Mouse (Mus musculus): ENCODE measurements at regions not wholly inside any gene's neighbourhood (a gene's known extent, or its start where the extent isn't known, plus 50 kb on each side); places are given as distances from the start of the nearest gene placed in this dataset.

DNA sequence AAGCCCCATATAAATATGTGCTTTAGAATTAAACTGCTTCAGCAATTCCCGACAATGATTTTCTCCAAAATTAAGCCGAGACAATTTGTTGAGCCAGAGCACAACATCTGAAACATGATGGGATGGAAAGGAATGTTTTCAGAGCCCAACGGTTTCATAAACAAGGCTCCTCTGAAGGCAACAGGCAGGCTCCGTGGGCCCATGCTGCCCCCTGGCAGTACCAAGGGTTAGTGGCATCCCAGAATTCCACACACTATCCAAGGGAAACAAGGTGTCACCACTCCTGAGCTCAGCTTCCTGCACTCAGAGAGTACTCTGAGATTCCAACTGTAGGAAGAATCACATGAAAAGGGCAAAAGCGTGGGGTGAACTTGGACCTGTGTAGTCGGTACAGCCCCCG, 57.5 kb upstream of the Ptprt start:
- Histone ChIP-seq H3K27ac (replicated peaks) (no peak overlapping the region), H3K9ac (ENCODE audit: low read length) (no peak overlapping the region), H3K27me3 (ENCODE audit: control insufficient read depth, insufficient read depth, low read length) (no peaks in the 10 kb centered on the region), H3K4me3 (ENCODE audit: low read depth, low read length) (no peak overlapping the region), H3K4me1 (replicated peaks; ENCODE audit: control insufficient read depth, insufficient read depth) (no peaks in the 10 kb centered on the region), H3K36me3 (ENCODE audit: control insufficient read depth, insufficient read depth, low read length) (no peaks in the 10 kb centered on the region), H3K9me3 (ENCODE audit: control insufficient read depth, low read length) (no peaks in the 10 kb centered on the region), H3K4me2 (replicated peaks; ENCODE audit: low read depth) (no peak overlapping the region)
- no peak for ATAC-seq (ENCODE audit: low FRiP score, low TSS enrichment)
- 59% methylated on average over 7 of the region's 7 CpGs for WGBS
- DNase-seq (ENCODE audit: low spot score): no peak
- TF ChIP-seq CTCF (IDR thresholded peaks at IDR 0.05; ENCODE audit: low read depth) (peak; percentile 62), EP300 (optimal IDR thresholded peaks at IDR 0.05) (no peak)

DNA sequence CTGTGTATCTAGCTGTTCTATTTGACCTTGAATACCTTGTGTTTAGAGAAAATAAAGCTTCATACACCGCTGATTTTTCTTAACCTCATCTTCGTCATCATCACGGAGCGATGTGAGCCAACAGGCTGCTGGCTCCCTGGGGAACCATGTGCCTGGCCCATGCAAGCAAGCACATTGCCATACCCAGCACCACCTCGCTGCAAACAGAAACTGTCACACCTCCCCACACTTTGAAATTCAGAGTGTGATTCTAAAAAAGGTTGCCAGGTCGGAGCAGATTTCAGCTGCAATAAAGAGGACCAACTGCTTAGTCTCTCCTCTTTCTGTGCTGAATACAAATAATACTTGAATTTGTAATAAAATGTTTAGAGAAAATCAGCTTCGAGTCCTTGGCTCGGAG, 54.0 kb upstream of the Ptprt start:
- Histone ChIP-seq H3K4me1 (replicated peaks; ENCODE audit: control insufficient read depth, insufficient read depth) (no peaks in the 10 kb centered on the region), H3K9ac (ENCODE audit: low read length) (no peak overlapping the region), H3K27ac (replicated peaks) (no peak overlapping the region), H3K9me3 (ENCODE audit: control insufficient read depth, low read length) (no peaks in the 10 kb centered on the region), H3K27me3 (ENCODE audit: control insufficient read depth, insufficient read depth, low read length) (no peaks in the 10 kb centered on the region), H3K36me3 (ENCODE audit: control insufficient read depth, insufficient read depth, low read length) (no peaks in the 10 kb centered on the region), H3K4me2 (replicated peaks; ENCODE audit: low read depth) (no peak overlapping the region), H3K4me3 (ENCODE audit: low read depth, low read length) (no peak overlapping the region)
- TF ChIP-seq EP300 (optimal IDR thresholded peaks at IDR 0.05) (no peak), CTCF (IDR thresholded peaks at IDR 0.05; ENCODE audit: low read depth) (no peak)
- ATAC-seq (ENCODE audit: low FRiP score, low TSS enrichment): no peak
- no peak for DNase-seq (ENCODE audit: low spot score)
- 78% methylated on average over 8 of the region's 8 CpGs for WGBS

DNA sequence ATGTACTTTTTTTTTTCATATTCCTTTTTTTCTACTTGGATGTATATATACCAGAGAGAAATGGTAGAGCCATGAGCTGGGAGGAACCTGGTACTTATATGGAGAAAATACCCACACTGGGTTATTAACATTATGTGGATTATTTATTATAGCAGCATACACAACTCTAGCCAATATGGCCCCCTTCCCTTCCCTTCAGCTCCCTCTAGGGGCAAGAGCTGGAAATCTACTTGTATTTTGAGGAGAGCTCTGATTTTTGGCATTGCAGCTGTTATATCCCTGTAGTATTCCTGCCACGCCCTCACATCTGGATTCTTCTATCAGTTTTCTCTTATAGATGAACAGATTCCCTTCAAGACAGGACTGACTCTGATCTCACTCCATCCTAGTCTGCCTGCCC, 52.0 kb upstream of the Ptprt start:
- DNase-seq (ENCODE audit: low spot score): no peak
- Histone ChIP-seq H3K4me1 (replicated peaks; ENCODE audit: control insufficient read depth, insufficient read depth) (no peaks in the 10 kb centered on the region), H3K4me3 (ENCODE audit: low read depth, low read length) (no peak overlapping the region), H3K9ac (ENCODE audit: low read length) (no peak overlapping the region), H3K27me3 (ENCODE audit: control insufficient read depth, insufficient read depth, low read length) (no peaks in the 10 kb centered on the region), H3K4me2 (replicated peaks; ENCODE audit: low read depth) (no peak overlapping the region), H3K9me3 (ENCODE audit: control insufficient read depth, low read length) (no peaks in the 10 kb centered on the region), H3K36me3 (ENCODE audit: control insufficient read depth, insufficient read depth, low read length) (no peaks in the 10 kb centered on the region), H3K27ac (replicated peaks) (no peak overlapping the region)
- TF ChIP-seq EP300 (optimal IDR thresholded peaks at IDR 0.05): no peak
- peak; percentile 56 for TF ChIP-seq CTCF (IDR thresholded peaks at IDR 0.05; ENCODE audit: low read depth)
- 57% methylated on average over 1 of the region's 1 CpGs for WGBS
- ATAC-seq (ENCODE audit: low FRiP score, low TSS enrichment): no peak

DNA sequence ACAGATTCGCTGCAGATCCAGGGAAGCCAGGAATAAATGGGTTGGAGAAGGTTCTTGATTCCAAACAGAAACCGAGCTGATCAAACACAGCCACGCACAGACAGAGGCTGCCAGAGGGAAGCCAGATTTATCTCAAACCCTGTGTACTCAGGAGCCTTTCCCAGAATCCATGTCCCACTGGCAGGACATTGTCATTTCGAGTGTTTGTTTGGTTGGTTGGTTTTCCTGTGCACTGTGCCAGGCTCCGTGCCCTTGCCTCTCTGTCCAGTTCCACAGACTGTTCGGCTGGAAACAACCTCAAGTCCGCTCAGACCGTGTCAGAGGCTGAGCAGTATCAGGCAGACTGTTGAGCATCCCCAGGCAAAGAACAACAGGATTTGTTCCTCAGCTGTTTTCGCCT, 51.4 kb upstream of the Ptprt start:
- no peak for TF ChIP-seq CTCF (IDR thresholded peaks at IDR 0.05; ENCODE audit: low read depth)
- TF ChIP-seq EP300 (optimal IDR thresholded peaks at IDR 0.05): no peak
- ATAC-seq (ENCODE audit: low FRiP score, low TSS enrichment) (no peak), DNase-seq (ENCODE audit: low spot score) (no peak)
- H3K9ac ChIP-seq (ENCODE audit: low read length): no peak overlapping the region
- H3K4me1 ChIP-seq (replicated peaks; ENCODE audit: control insufficient read depth, insufficient read depth): no peaks in the 10 kb centered on the region
- 74% methylated on average over 9 of the region's 9 CpGs for WGBS
- H3K36me3 ChIP-seq (ENCODE audit: control insufficient read depth, insufficient read depth, low read length): no peaks in the 10 kb centered on the region
- no peaks in the 10 kb centered on the region for H3K27me3 ChIP-seq (ENCODE audit: control insufficient read depth, insufficient read depth, low read length)
- H3K4me2 ChIP-seq (replicated peaks; ENCODE audit: low read depth): no peak overlapping the region
- no peak overlapping the region for H3K4me3 ChIP-seq (ENCODE audit: low read depth, low read length)
- no peak overlapping the region for H3K27ac ChIP-seq (replicated peaks)
- H3K9me3 ChIP-seq (ENCODE audit: control insufficient read depth, low read length): no peaks in the 10 kb centered on the region

Measured in stomach, postnatal 0 days (tissue).